Mouse (Mus musculus) small intestine, adult 2 months (tissue): ENCODE measurements around the gene Tbcel.

Experiments used
- CTCF ChIP-seq: fragments of 200-500 bp; IDR thresholded peaks from 2 replicates; pipeline ENCODE4 v1.5.1; 2012; ENCODE audit warnings: low read depth, mild to moderate bottlenecking, control low read depth, inconsistent platforms, low read length, moderate library complexity, mixed read lengths; ENCODE audit not compliant: insufficient replicate concordance, insufficient read length; ENCODE audit errors: extremely low read depth
- POLR2A ChIP-seq: fragments of 200-500 bp; IDR thresholded peaks from 2 replicates; pipeline ENCODE4 v1.6.1; 2012; ENCODE audit warnings: low read depth, mild to moderate bottlenecking, control low read depth, inconsistent platforms, low read length, moderate library complexity

GRCm38 (mm10) chr9:42394321-42394720 lies 113.3 kb downstream of the Tbcel start:
- no peak for TF ChIP-seq CTCF
- no peak for TF ChIP-seq POLR2A
